Mouse (Mus musculus) G1E (cell line): ENCODE measurements around the gene Gm7030.
"Not testable (repeated sequence)": the region's sequence is repeated elsewhere in the genome, so short reads cannot be mapped to it uniquely, and the experiment has no call there.

Source experiments
- CTCF ChIP-seq: IDR thresholded peaks from 2 replicates; pipeline ENCODE4 v1.5.1; 2012; ENCODE audit warnings: low read depth, low read length, inconsistent platforms, mixed read lengths
- GATA1 ChIP-seq: IDR thresholded peaks from 2 replicates; pipeline ENCODE4 v1.6.1; 2012; ENCODE audit warnings: borderline replicate concordance, low read length, inconsistent platforms, mixed read lengths

GRCm38 (mm10) chr17:36157782-36158181 is 28.6 kb upstream of the Gm7030 start:
- TF ChIP-seq GATA1, CTCF: not testable (repeated sequence)
